Mouse (Mus musculus): ENCODE data around the gene Cend1. TPM values are rescaled to one million over a fixed set of nuclear protein-coding genes. Genes with fewer than 3 reads are reported as not detected.
"Not testable (repeated sequence)": the region's sequence is repeated elsewhere in the genome, so short reads cannot be mapped to it uniquely, and the experiment has no call there.

Cend1 gene
- polyA plus RNA-seq, 2 experiments = not detected

GRCm38 (mm10) chr7:141411667-141412066, 17.6 kb downstream of the Cend1 start:
- Histone ChIP-seq H3K4me1 (replicated peaks; ENCODE audit: control insufficient read depth in 2 of 2, insufficient read depth in 2 of 2, low read length in 1 of 2) (peaks cover 11 to 14% of the 10 kb centered on the region in 2 experiments), H3K9me3 (ENCODE audit: control insufficient read depth, low read length) (no peaks in the 10 kb centered on the region), H3K36me3 (replicated peaks; ENCODE audit: control insufficient read depth, insufficient read depth, low read depth) (peaks cover 4% of the 10 kb centered on the region; the same call in 1 of the 2 replicates), H3K27me3 (ENCODE audit: control insufficient read depth, insufficient read depth, low read length) (no peaks in the 10 kb centered on the region), H3K9ac (replicated peaks) (no peak overlapping the region), H3K27ac (no peak overlapping the region), H3K4me3 (ENCODE audit: insufficient read depth in 1 of 2, low read depth in 2 of 2, low read length in 2 of 2) (no peak overlapping the region), H3K4me2 (ENCODE audit: low read depth) (no peak overlapping the region)
- ATAC-seq (ENCODE audit: insufficient read depth) (no peak), DNase-seq (ENCODE audit: low read depth in 3 of 3, low spot score in 3 of 3) (no peak)
- TF ChIP-seq EP300 (IDR thresholded peaks at IDR 0.05; ENCODE audit: low read depth) = no peak
- TF ChIP-seq CTCF (IDR thresholded peaks at IDR 0.05; ENCODE audit: low read depth) = no peak
- WGBS (ENCODE audit: insufficient replicate concordance) = 77% methylated on average over 1 of the region's 1 CpGs

GRCm38 (mm10) chr7:141410631-141411030, 18.7 kb downstream of the Cend1 start:
- ATAC-seq (ENCODE audit: insufficient read depth) (no peak), DNase-seq (ENCODE audit: low read depth in 3 of 3, low spot score in 3 of 3) (no peak)
- TF ChIP-seq EP300 (IDR thresholded peaks at IDR 0.05; ENCODE audit: low read depth) = no peak
- TF ChIP-seq CTCF (IDR thresholded peaks at IDR 0.05; ENCODE audit: low read depth) = no peak
- H3K9me3 ChIP-seq (ENCODE audit: control insufficient read depth, low read length) = no peaks in the 10 kb centered on the region
- peaks cover 4% of the 10 kb centered on the region; the same call in 1 of the 2 replicates for H3K36me3 ChIP-seq (replicated peaks; ENCODE audit: control insufficient read depth, insufficient read depth, low read depth)
- peaks cover 11 to 14% of the 10 kb centered on the region in 2 experiments for H3K4me1 ChIP-seq (replicated peaks; ENCODE audit: control insufficient read depth in 2 of 2, insufficient read depth in 2 of 2, low read length in 1 of 2)
- no peaks in the 10 kb centered on the region for H3K27me3 ChIP-seq (ENCODE audit: control insufficient read depth, insufficient read depth, low read length)
- H3K4me3 ChIP-seq (ENCODE audit: insufficient read depth in 1 of 2, low read depth in 2 of 2, low read length in 2 of 2) = no peak overlapping the region
- no peak overlapping the region for H3K27ac ChIP-seq
- 86% methylated on average over 8 of the region's 8 CpGs for WGBS (ENCODE audit: insufficient replicate concordance)
- no peak overlapping the region for H3K4me2 ChIP-seq (ENCODE audit: low read depth)
- no peak overlapping the region for H3K9ac ChIP-seq (replicated peaks)

- no peak overlapping the region for H3K9ac ChIP-seq (replicated peaks)
- TF ChIP-seq EP300 (IDR thresholded peaks at IDR 0.05; ENCODE audit: low read depth) = no peak
- TF ChIP-seq CTCF (IDR thresholded peaks at IDR 0.05; ENCODE audit: low read depth) = peak; percentile 98
- 10% methylated on average over 11 of the region's 11 CpGs for WGBS (ENCODE audit: insufficient replicate concordance)
- peaks cover 13% of the 10 kb centered on the region; the same call in 1 of the 2 replicates for H3K36me3 ChIP-seq (replicated peaks; ENCODE audit: control insufficient read depth, insufficient read depth, low read depth)
- no peaks in the 10 kb centered on the region for H3K27me3 ChIP-seq (ENCODE audit: control insufficient read depth, insufficient read depth, low read length)
- no peaks in the 10 kb centered on the region for H3K9me3 ChIP-seq (ENCODE audit: control insufficient read depth, low read length)
- DNase-seq (ENCODE audit: low read depth in 3 of 3, low spot score in 3 of 3) = peak in 2 of 3 experiments; percentile 61 to 67
- H3K4me1 ChIP-seq (replicated peaks; ENCODE audit: control insufficient read depth in 2 of 2, insufficient read depth in 2 of 2, low read length in 1 of 2) = peaks cover 3 to 6% of the 10 kb centered on the region in 2 experiments; a peak in 3 of 4 replicates
- no peak overlapping the region for H3K4me3 ChIP-seq (ENCODE audit: insufficient read depth in 1 of 2, low read depth in 2 of 2, low read length in 2 of 2)
- no peak overlapping the region for H3K4me2 ChIP-seq (ENCODE audit: low read depth)
- no peak overlapping the region for H3K27ac ChIP-seq
- ATAC-seq (ENCODE audit: insufficient read depth) = peak; percentile 56
These were observed 20.5 kb downstream of the Cend1 start for GRCm38 (mm10) chr7:141408833-141409232.

- 83% methylated on average over 7 of the region's 7 CpGs for WGBS (ENCODE audit: insufficient replicate concordance)
- H3K27me3 ChIP-seq (ENCODE audit: control insufficient read depth, insufficient read depth, low read length); DNase-seq (ENCODE audit: low read depth in 3 of 3, low spot score in 3 of 3); ATAC-seq (ENCODE audit: insufficient read depth); H3K9ac ChIP-seq (replicated peaks); H3K27ac ChIP-seq; H3K9me3 ChIP-seq (ENCODE audit: control insufficient read depth, low read length); H3K4me3 ChIP-seq (ENCODE audit: insufficient read depth in 1 of 2, low read depth in 2 of 2, low read length in 2 of 2); H3K4me1 ChIP-seq (replicated peaks; ENCODE audit: control insufficient read depth in 2 of 2, insufficient read depth in 2 of 2, low read length in 1 of 2); H3K4me2 ChIP-seq (ENCODE audit: low read depth): not testable (repeated sequence)
- H3K36me3 ChIP-seq (replicated peaks; ENCODE audit: control insufficient read depth, insufficient read depth, low read depth) = peaks cover 23% of the 10 kb centered on the region
These were observed 21.6 kb downstream of the Cend1 start for GRCm38 (mm10) chr7:141407670-141408069.

GRCm38 (mm10) chr7:141405466-141405865, 23.8 kb downstream of the Cend1 start:
- Histone ChIP-seq H3K36me3 (replicated peaks; ENCODE audit: control insufficient read depth, insufficient read depth, low read depth) (peaks cover 44% of the 10 kb centered on the region), H3K4me2 (ENCODE audit: low read depth) (no peak overlapping the region)
- no peak for DNase-seq (ENCODE audit: low read depth in 3 of 3, low spot score in 3 of 3)

More at GRCm38 (mm10) chr7:141405466-141405865, 23.8 kb downstream of the Cend1 start:
- ATAC-seq (ENCODE audit: insufficient read depth) = no peak
- 66% methylated on average over 4 of the region's 4 CpGs for WGBS (ENCODE audit: insufficient replicate concordance)
- TF ChIP-seq EP300 (IDR thresholded peaks at IDR 0.05; ENCODE audit: low read depth) = no peak
- TF ChIP-seq CTCF (IDR thresholded peaks at IDR 0.05; ENCODE audit: low read depth) = no peak
- no peak overlapping the region for H3K4me3 ChIP-seq (ENCODE audit: insufficient read depth in 1 of 2, low read depth in 2 of 2, low read length in 2 of 2)
- H3K27me3 ChIP-seq (ENCODE audit: control insufficient read depth, insufficient read depth, low read length) = no peaks in the 10 kb centered on the region
- no peak overlapping the region for H3K27ac ChIP-seq
- no peaks in the 10 kb centered on the region; a peak in 1 of 4 replicates for H3K4me1 ChIP-seq (replicated peaks; ENCODE audit: control insufficient read depth in 2 of 2, insufficient read depth in 2 of 2, low read length in 1 of 2)
- no peak overlapping the region for H3K9ac ChIP-seq (replicated peaks)
- no peaks in the 10 kb centered on the region for H3K9me3 ChIP-seq (ENCODE audit: control insufficient read depth, low read length)
